Mouse (Mus musculus) midbrain, embryonic 14.5 days (tissue): ENCODE measurements around the gene Pus7. TPM values are rescaled to one million over a fixed set of nuclear protein-coding genes. Genes with fewer than 3 reads are reported as not detected.
"Not testable (repeated sequence)": the region's sequence is repeated elsewhere in the genome, so short reads cannot be mapped to it uniquely, and the experiment has no call there.

Experiments
- ATAC-seq: fragments of 200-750 bp; cut with Nextera tagmentation; 2 replicates; pipeline ENCODE4 v1.8.0; 2017; ENCODE audit warnings: moderate number of reproducible peaks, moderate library complexity; ENCODE audit not compliant: low FRiP score, low TSS enrichment
- DNase-seq: peaks from one replicate; pipeline ENCODE4 v3.0.0-alpha.2; 2015
- H3K27ac ChIP-seq: fragments of 300-500 bp; sonication (generic); replicated peaks from 2 replicates; pipeline ENCODE4 v1.5.1; 2014; ENCODE audit warnings: mild to moderate bottlenecking, low read depth, low read length, moderate library complexity
- H3K27me3 ChIP-seq: fragments of 300-500 bp; sonication (generic); 2 replicates; pipeline ENCODE4 v1.6.1; 2014; ENCODE audit warnings: low read length, control low read depth, mixed read lengths; ENCODE audit not compliant: control insufficient read depth, insufficient read depth
- H3K36me3 ChIP-seq: fragments of 300-500 bp; sonication (generic); 2 replicates; pipeline ENCODE4 v1.6.1; 2014; ENCODE audit warnings: low read length, control low read depth; ENCODE audit not compliant: control insufficient read depth, insufficient read depth
- H3K4me1 ChIP-seq: fragments of 300-500 bp; sonication (generic); 2 replicates; pipeline ENCODE4 v1.6.1; 2014; ENCODE audit warnings: mild to moderate bottlenecking, antibody characterized with exemption, low read length, control low read depth; ENCODE audit not compliant: control insufficient read depth, insufficient read depth
- H3K4me2 ChIP-seq: fragments of 300-500 bp; sonication (generic); 2 replicates; pipeline ENCODE4 v1.6.1; 2014; ENCODE audit warnings: mild to moderate bottlenecking, low read length, moderate library complexity
- H3K4me3 ChIP-seq: fragments of 300-500 bp; sonication (generic); replicated peaks from 2 replicates; pipeline ENCODE4 v1.5.1; 2014; ENCODE audit warnings: low read depth, low read length
- H3K9ac ChIP-seq: fragments of 300-500 bp; sonication (generic); replicated peaks from 2 replicates; pipeline ENCODE4 v1.6.1; 2014; ENCODE audit warnings: mild to moderate bottlenecking, low read length, moderate library complexity
- H3K9me3 ChIP-seq: fragments of 300-500 bp; sonication (generic); 2 replicates; pipeline ENCODE4 v1.6.1; 2016; ENCODE audit warnings: low read length, control low read depth, mixed read lengths; ENCODE audit not compliant: control insufficient read depth
- WGBS: fragments of 180-500 bp; shearing (Covaris S2); extraction: QIAGEN DNeasy Blood & Tissue Kit; methylation state at CpG from one replicate; pipeline ENCODE4 v1.1.7; 2014; 5-methylcytosine and 5-hydroxymethylcytosine counted together
- polyA plus RNA-seq: library from polyadenylated mRNA; unstranded; fragments of >200 nt; fragmentation: Nextera tagmentation; extraction: Ambion mirVana; gene quantifications from 2 replicates; pipeline ENCODE4 v1.2.1, GENCODE M21; 2014

Pus7 gene
- polyA plus RNA-seq, 1 experiment from 2014 or later, result 15.2 TPM

DNA sequence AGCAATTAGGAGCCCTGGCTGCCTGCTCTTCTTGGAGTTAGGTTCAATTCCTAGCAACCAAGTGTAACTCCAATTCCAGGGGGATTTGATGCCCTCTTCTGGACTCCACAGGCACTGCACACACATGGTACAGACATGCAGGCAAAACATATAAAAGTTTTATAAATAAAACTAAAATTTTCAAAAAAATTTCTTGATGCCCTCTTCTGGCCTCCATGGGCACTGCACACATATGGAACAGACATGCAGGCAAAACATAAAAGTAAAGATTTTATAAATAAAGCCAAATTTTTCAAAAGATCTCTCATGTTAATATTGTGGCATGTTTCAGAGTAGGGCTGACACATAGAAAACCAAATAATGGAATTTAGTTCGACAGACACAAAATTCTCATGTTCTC lies 73.8 kb downstream of the Pus7 start:
- Histone ChIP-seq H3K27me3 (no peaks in the 10 kb centered on the region), H3K27ac (no peak overlapping the region), H3K9ac (no peak overlapping the region), H3K4me3 (no peak overlapping the region), H3K4me2 (no peak overlapping the region), H3K36me3 (no peaks in the 10 kb centered on the region; the same call in 1 of the 2 replicates), H3K4me1 (no peaks in the 10 kb centered on the region), H3K9me3 (peaks cover 12% of the 10 kb centered on the region)
- DNase-seq (no peak), ATAC-seq (no peak)
- 98% methylated on average over 1 of the region's 1 CpGs for WGBS

GRCm38 (mm10) chr5:23706601-23707597 lies 76.6 kb downstream of the Pus7 start:
- not testable (repeated sequence) for H3K4me2 ChIP-seq, H3K9ac ChIP-seq, H3K27me3 ChIP-seq, H3K27ac ChIP-seq, H3K4me3 ChIP-seq, DNase-seq, H3K4me1 ChIP-seq, ATAC-seq
- 95% methylated on average over 33 of the region's 34 CpGs for WGBS
- Histone ChIP-seq H3K36me3 (peaks cover 14% of the 10 kb centered on the region), H3K9me3 (peaks cover 25% of the 10 kb centered on the region)

DNA sequence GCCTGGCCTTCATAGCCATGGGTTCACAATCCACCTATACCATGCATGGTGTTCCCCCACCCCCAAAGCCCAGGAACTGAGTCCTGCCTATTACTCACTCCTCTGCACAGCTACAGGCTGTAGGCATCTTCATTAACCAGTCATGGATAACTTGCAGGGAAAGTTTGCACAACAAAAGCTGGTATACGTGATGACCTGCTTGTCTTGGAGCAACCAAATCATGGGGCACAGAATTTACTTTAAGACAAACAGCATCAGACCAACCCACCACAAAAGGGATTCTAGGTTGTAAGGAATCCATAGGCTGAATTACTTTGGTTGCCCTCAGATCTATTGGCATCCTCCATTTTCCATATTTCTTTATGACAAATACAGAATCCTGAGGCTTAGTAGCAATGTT lies 86.1 kb downstream of the Pus7 start:
- WGBS, result 97% methylated on average over 1 of the region's 1 CpGs
- Histone ChIP-seq H3K36me3 (0 out of 2 replicates have a peak, but pooled peaks cover 2% of the 10 kb centered on the region), H3K4me2 (no peak overlapping the region), H3K4me1 (no peaks in the 10 kb centered on the region), H3K4me3 (no peak overlapping the region), H3K9ac (no peak overlapping the region), H3K9me3 (peaks cover 31% of the 10 kb centered on the region), H3K27ac (no peak overlapping the region), H3K27me3 (no peaks in the 10 kb centered on the region)
- no peak for DNase-seq
- ATAC-seq, result no peak

Other genes with a start within 250 kb of the Pus7 start
- gene Srpk2, start 99.1 kb downstream of the Pus7 start, polyA plus RNA-seq, result 113 and 121 TPM in 2 replicates
- 26.2 and 29.8 TPM in 2 replicates for gene Rint1, start 4.0 kb upstream of the Pus7 start, polyA plus RNA-seq
- 84.0 and 103 TPM in 2 replicates for gene Tomm7, start 60.5 kb upstream of the Pus7 start, polyA plus RNA-seq
- gene Fam126a, start 247.0 kb upstream of the Pus7 start, polyA plus RNA-seq, result 23.9 and 49.0 TPM in 2 replicates